Mouse (Mus musculus) thymus, postnatal 10 days (tissue): ENCODE measurements around the gene 1700040F15Rik.
"Not testable (repeated sequence)": the region's sequence is repeated elsewhere in the genome, so short reads cannot be mapped to it uniquely, and the experiment has no call there.

Experiments used
- DNase-seq, 2 experiments: peaks; one replicate each; pipeline ENCODE4 v3.0.0; 2021; ENCODE audit warnings: low spot score in 2 of 2

Gene 1700040F15Rik

DNA sequence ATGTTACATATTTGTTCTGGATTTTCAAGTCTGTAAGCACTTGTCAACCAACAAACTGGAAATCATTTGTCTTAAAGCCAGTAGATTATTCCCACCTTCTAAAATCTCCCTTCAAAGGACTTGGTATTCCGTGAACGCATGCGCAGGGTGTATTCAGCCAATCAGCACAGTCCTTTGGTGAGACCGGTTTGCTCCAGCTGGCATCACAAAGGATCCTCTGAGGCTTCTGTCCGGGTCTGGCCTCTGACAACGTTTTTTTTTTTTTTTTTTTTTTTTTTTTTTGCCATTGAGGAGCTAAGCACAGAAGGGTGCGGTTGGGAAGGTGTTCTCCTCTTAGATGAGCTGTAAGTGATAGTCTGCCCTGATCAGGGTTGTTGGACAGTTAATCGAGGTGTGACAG is at the start of gene 1700040F15Rik:
Gene 1700040F15Rik, plus strand, starts transcription at position 301 of the 400 bp plus-strand sequence.
- DNase-seq, result not testable (repeated sequence)
